Mouse (Mus musculus) midbrain, embryonic 12.5 days (tissue): ENCODE results near the gene Rims3. TPM values are rescaled to one million over a fixed set of nuclear protein-coding genes. Genes with fewer than 3 reads are reported as not detected.
A peak's percentile ranks its signal among the peaks of the same experiment; 100 is the strongest.

ENCODE experiments used
- ATAC-seq: fragments of 200-750 bp; cut with Nextera tagmentation; 2 replicates; pipeline ENCODE4 v1.8.0; 2017; ENCODE audit warnings: low read depth, moderate TSS enrichment, moderate library complexity; ENCODE audit not compliant: low FRiP score
- H3K27ac ChIP-seq: fragments of 300-500 bp; sonication (generic); replicated peaks from 2 replicates; pipeline ENCODE4 v1.5.1; 2016; ENCODE audit warnings: mild to moderate bottlenecking
- H3K27me3 ChIP-seq: fragments of 300-500 bp; sonication (generic); 2 replicates; pipeline ENCODE4 v1.6.1; 2016; ENCODE audit warnings: mild to moderate bottlenecking
- H3K36me3 ChIP-seq: fragments of 300-500 bp; sonication (generic); 2 replicates; pipeline ENCODE4 v1.6.1; 2016
- H3K4me1 ChIP-seq: fragments of 300-500 bp; sonication (generic); 2 replicates; pipeline ENCODE4 v1.6.1; 2016
- H3K4me2 ChIP-seq: fragments of 300-500 bp; sonication (generic); replicated peaks from 2 replicates; pipeline ENCODE4 v1.6.1; 2016; ENCODE audit warnings: mild to moderate bottlenecking, moderate library complexity
- H3K4me3 ChIP-seq: fragments of 300-500 bp; sonication (generic); 2 replicates; pipeline ENCODE4 v1.5.1; 2016; ENCODE audit warnings: mild to moderate bottlenecking
- H3K9ac ChIP-seq: fragments of 300-500 bp; sonication (generic); replicated peaks from 2 replicates; pipeline ENCODE4 v1.6.1; 2016; ENCODE audit warnings: mild to moderate bottlenecking, moderate library complexity
- H3K9me3 ChIP-seq: fragments of 300-500 bp; sonication (generic); 2 replicates; pipeline ENCODE4 v1.6.1; 2016; ENCODE audit warnings: mild to moderate bottlenecking
- WGBS: fragments of 180-500 bp; shearing (Covaris S2); methylation state at CpG from one replicate; pipeline ENCODE4 v1.1.7; 2016; 5-methylcytosine and 5-hydroxymethylcytosine counted together
- polyA plus RNA-seq: library from polyadenylated mRNA; unstranded; fragments of >200 nt; fragmentation: Nextera tagmentation; extraction: Ambion mirVana; gene quantifications from 2 replicates; pipeline ENCODE4 v1.2.1, GENCODE M21; 2016

The Rims3 gene
- polyA plus RNA-seq, 1 experiment from 2014 or later = 6.9 TPM

- under 1% methylated on average over 34 of the region's 53 CpGs for WGBS
- H3K36me3 ChIP-seq = no peaks in the 10 kb centered on the region
These were observed 29.5 kb upstream of the Rims3 start for GRCm38 (mm10) chr4:120825100-120825553.

DNA sequence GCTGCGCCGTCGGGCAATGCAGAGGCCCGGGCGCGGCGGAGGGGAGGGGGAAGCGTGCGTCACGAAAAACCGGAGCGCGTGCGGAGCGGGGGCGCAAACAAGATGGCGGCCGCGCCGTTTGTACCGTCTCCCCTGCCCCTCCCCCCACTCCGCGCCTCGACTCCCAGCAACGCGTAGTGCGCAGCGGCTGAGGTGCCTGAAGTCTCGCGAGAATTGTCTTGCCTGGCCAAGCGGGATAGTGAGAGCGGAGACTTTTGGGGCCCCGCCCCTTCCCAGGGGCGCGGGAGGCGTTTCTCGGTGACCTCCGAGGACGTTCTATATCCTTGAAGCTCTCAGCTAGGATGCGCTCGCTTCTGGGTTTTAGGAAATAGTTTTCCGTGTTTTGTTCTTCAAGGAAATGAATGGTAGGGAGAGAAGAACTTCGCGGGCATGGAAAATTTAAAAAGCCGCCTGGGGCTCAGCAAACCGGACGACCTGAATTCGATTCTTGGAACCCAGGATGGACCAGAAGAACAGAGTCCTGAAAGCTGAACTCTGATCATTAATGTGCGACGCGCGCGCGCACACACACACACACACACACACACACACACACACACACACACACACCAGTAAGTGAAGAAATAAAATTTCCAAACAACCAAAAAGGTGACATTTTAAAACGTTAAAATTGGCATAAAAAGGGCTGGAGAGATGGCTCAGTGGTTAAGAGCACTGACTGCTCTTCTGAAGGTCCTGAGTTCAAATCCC is 28.9 kb upstream of the Rims3 start:
- peak; percentile 96 for ATAC-seq
- H3K9ac ChIP-seq = peak overlapping the region; percentile 99
- under 1% methylated on average over 38 of the region's 55 CpGs for WGBS

More at GRCm38 (mm10) chr4:120825100-120825553, 29.5 kb upstream of the Rims3 start:
- Histone ChIP-seq H3K9me3 (no peaks in the 10 kb centered on the region), H3K27me3 (no peaks in the 10 kb centered on the region), H3K4me1 (peaks cover 17% of the 10 kb centered on the region), H3K27ac (peak overlapping the region; percentile 100), H3K4me2 (peak overlapping the region; percentile 71), H3K4me3 (peak overlapping the region; percentile 81), H3K9ac (peak overlapping the region; percentile 99)
- peak; percentile 96 for ATAC-seq

DNA sequence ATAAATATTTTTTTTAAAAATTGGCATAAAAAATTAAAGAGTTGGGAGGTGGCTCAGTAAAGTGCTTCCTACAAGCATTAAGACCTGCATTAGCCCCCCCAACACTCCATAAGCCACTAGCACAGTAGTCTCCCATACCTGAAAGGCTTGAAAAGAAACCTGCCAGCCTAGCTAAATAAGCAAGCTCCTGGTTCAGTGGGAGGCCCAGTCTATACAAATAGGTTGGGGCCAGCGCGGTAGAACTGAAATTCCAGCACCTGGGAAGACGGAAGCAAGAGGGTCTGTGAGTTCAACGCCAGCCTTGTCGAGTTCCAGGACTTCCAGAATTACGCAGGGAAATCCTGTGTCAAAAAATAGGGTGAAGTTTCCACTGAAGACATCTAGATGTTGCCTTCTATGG is 28.2 kb upstream of the Rims3 start:
- ATAC-seq = no peak
- no peak overlapping the region for H3K9ac ChIP-seq
- WGBS = 93% methylated on average over 6 of the region's 6 CpGs
- no peak overlapping the region; the same call in 1 of the 2 replicates for H3K4me3 ChIP-seq
- peak overlapping the region; percentile 100 for H3K27ac ChIP-seq
- H3K27me3 ChIP-seq = no peaks in the 10 kb centered on the region
- H3K4me2 ChIP-seq = peak overlapping the region; percentile 71; the same call in 1 of the 2 replicates
- no peaks in the 10 kb centered on the region for H3K9me3 ChIP-seq
- no peaks in the 10 kb centered on the region for H3K36me3 ChIP-seq
- H3K4me1 ChIP-seq = peaks cover 17% of the 10 kb centered on the region

More for the DNA sequence above, 28.9 kb upstream of the Rims3 start:
- H3K4me1 ChIP-seq = peaks cover 17% of the 10 kb centered on the region
- peak overlapping the region; percentile 100 for H3K27ac ChIP-seq
- no peaks in the 10 kb centered on the region for H3K9me3 ChIP-seq
- peak overlapping the region; percentile 81 for H3K4me3 ChIP-seq
- no peaks in the 10 kb centered on the region for H3K36me3 ChIP-seq
- no peaks in the 10 kb centered on the region for H3K27me3 ChIP-seq
- peak overlapping the region; percentile 71 for H3K4me2 ChIP-seq

DNA sequence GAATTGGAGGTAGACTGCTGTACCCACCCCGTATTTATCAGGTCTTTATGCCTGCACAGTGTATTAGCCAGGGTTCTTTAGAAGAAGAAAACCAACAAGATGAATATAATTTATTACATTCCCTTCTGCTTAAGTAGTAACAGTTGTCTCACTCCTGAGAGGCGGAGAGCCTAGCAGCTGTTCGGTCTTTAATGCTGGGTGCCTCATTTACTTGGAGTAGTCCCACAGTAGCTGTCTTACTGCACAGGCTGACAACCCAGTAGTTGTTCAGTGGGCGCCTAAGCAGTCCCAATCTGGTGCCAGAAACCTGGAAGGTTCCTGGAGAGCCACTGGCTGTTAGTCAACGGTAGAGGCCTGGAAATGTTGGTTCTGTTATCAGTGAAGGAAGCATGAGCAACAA is 23.8 kb upstream of the Rims3 start:
- 75% methylated on average over 5 of the region's 5 CpGs for WGBS
- H3K4me3 ChIP-seq = no peak overlapping the region
- no peaks in the 10 kb centered on the region for H3K4me1 ChIP-seq
- H3K27me3 ChIP-seq = no peaks in the 10 kb centered on the region
- no peak for ATAC-seq
- no peak overlapping the region for H3K4me2 ChIP-seq
- no peak overlapping the region for H3K9ac ChIP-seq
- no peaks in the 10 kb centered on the region for H3K9me3 ChIP-seq
- H3K36me3 ChIP-seq = no peaks in the 10 kb centered on the region
- H3K27ac ChIP-seq = no peak overlapping the region

DNA sequence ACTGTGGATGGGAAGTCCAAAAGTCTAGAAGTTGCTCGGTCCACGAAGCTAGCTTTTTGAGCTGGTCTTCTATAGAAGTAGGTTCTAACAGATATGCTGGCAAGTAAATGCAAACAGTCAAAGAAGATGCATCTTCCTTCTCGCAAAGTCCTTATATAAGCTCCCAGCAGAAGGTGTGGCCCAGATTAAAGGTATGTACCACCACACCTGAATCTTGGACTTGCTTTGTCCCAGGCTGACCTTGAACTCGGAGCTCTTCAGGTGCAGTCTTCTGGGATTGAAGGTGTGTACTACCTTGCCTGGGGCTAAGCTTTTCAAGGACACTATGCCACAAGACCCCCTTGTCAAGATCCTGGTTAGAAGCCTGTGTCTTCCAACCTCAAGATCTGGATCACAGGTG is 23.1 kb upstream of the Rims3 start, which contains the start of gene Nfyc:
Nfyc (minus strand) TSS at position 101 of the 400 bp plus-strand sequence.
- H3K9ac ChIP-seq = no peak within 1 kb of the TSS
- H3K36me3 ChIP-seq = no peaks in the 10 kb centered on the region
- no peak within 1 kb of the TSS for H3K4me2 ChIP-seq
- H3K27me3 ChIP-seq = no peaks in the 10 kb centered on the region
- no peak within 1 kb of the TSS for H3K27ac ChIP-seq
- 81% methylated on average over 4 of the region's 4 CpGs for WGBS
- no peak for ATAC-seq
- no peaks in the 10 kb centered on the region for H3K4me1 ChIP-seq
- no peak within 1 kb of the TSS for H3K4me3 ChIP-seq
- H3K9me3 ChIP-seq = no peaks in the 10 kb centered on the region

GRCm38 (mm10) chr4:120841342-120841741 is 13.3 kb upstream of the Rims3 start:
- WGBS = 86% methylated on average over 3 of the region's 3 CpGs
- ATAC-seq = no peak
- no peaks in the 10 kb centered on the region for H3K36me3 ChIP-seq
- no peaks in the 10 kb centered on the region for H3K9me3 ChIP-seq
- no peaks in the 10 kb centered on the region for H3K4me1 ChIP-seq
- H3K4me3 ChIP-seq = no peak overlapping the region
- no peak overlapping the region for H3K27ac ChIP-seq
- no peak overlapping the region for H3K4me2 ChIP-seq
- no peak overlapping the region for H3K9ac ChIP-seq
- no peaks in the 10 kb centered on the region for H3K27me3 ChIP-seq

GRCm38 (mm10) chr4:120844423-120845082 is 10.1 kb upstream of the Rims3 start:
- no peak overlapping the region for H3K4me2 ChIP-seq
- H3K27ac ChIP-seq = no peak overlapping the region
- no peaks in the 10 kb centered on the region for H3K4me1 ChIP-seq
- H3K36me3 ChIP-seq = no peaks in the 10 kb centered on the region
- WGBS = 63% methylated on average over 7 of the region's 7 CpGs
- no peaks in the 10 kb centered on the region; the same call in 1 of the 2 replicates for H3K27me3 ChIP-seq
- H3K4me3 ChIP-seq = no peak overlapping the region
- ATAC-seq = no peak
- H3K9ac ChIP-seq = no peak overlapping the region
- no peaks in the 10 kb centered on the region for H3K9me3 ChIP-seq

- H3K4me2 ChIP-seq = no peak overlapping the region
- no peaks in the 10 kb centered on the region for H3K36me3 ChIP-seq
- 81% methylated on average over 4 of the region's 4 CpGs for WGBS
- no peak for ATAC-seq
- peaks cover 4% of the 10 kb centered on the region; the same call in 1 of the 2 replicates for H3K27me3 ChIP-seq
- H3K4me1 ChIP-seq = no peaks in the 10 kb centered on the region
- H3K9me3 ChIP-seq = no peaks in the 10 kb centered on the region
- H3K27ac ChIP-seq = no peak overlapping the region
- no peak overlapping the region for H3K9ac ChIP-seq
- H3K4me3 ChIP-seq = no peak overlapping the region
These were observed 9.5 kb upstream of the Rims3 start for GRCm38 (mm10) chr4:120845098-120845497.

GRCm38 (mm10) chr4:120848909-120849308 is 5.7 kb upstream of the Rims3 start:
- Histone ChIP-seq H3K4me3 (no peak overlapping the region), H3K9ac (no peak overlapping the region), H3K4me1 (no peaks in the 10 kb centered on the region), H3K36me3 (no peaks in the 10 kb centered on the region), H3K9me3 (no peaks in the 10 kb centered on the region), H3K27ac (no peak overlapping the region), H3K27me3 (peaks cover 24% of the 10 kb centered on the region), H3K4me2 (no peak overlapping the region)
- ATAC-seq = no peak
- 78% methylated on average over 6 of the region's 6 CpGs for WGBS

DNA sequence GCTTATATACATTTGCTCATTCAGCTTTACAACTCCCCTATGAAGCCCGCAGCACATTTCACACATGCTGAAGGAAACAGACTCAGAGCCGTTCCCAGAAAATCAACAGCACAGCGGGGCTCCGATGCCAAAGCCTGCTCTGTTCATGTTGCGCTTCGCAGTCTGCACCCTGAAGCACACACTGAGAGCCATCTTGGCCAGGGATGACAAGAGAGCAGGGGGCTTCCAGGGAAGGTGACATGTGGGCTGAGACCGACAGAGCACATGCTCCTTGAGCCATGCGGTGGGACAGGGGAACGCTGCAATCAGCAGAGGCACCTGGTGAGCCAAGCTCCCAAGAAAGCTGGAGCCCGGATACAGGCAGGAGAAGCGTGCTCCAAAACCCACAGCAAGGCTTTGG is 5.2 kb upstream of the Rims3 start:
- Histone ChIP-seq H3K9me3 (no peaks in the 10 kb centered on the region), H3K27ac (no peak overlapping the region), H3K4me1 (no peaks in the 10 kb centered on the region), H3K27me3 (peaks cover 29% of the 10 kb centered on the region), H3K4me2 (no peak overlapping the region), H3K36me3 (no peaks in the 10 kb centered on the region), H3K4me3 (no peak overlapping the region), H3K9ac (no peak overlapping the region)
- WGBS = 72% methylated on average over 11 of the region's 11 CpGs
- ATAC-seq = no peak

DNA sequence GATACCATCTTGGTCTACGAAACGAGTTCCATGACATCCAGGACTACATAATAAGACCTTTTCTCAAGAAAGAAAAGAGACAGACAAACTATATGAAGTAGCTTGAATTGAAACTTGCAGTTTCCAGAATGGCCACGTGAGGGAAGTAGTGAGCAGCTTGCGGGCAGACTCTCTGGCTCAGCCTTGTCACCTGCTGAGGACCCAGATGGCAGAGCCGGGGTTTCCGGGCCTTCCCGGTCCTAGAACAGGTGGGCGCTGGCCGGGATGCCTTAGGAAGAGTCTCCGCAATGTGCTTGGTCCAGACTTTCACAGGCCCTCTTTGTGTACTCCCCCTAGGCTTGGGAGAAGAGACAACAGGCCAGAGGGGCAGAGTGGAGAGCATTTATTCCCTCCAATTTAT is 3.7 kb upstream of the Rims3 start:
- 0 out of 2 replicates have a peak, but pooled peaks have one; percentile 53 for ATAC-seq
- WGBS = 5% methylated on average over 10 of the region's 10 CpGs
- H3K27ac ChIP-seq = no peak overlapping the region

DNA sequence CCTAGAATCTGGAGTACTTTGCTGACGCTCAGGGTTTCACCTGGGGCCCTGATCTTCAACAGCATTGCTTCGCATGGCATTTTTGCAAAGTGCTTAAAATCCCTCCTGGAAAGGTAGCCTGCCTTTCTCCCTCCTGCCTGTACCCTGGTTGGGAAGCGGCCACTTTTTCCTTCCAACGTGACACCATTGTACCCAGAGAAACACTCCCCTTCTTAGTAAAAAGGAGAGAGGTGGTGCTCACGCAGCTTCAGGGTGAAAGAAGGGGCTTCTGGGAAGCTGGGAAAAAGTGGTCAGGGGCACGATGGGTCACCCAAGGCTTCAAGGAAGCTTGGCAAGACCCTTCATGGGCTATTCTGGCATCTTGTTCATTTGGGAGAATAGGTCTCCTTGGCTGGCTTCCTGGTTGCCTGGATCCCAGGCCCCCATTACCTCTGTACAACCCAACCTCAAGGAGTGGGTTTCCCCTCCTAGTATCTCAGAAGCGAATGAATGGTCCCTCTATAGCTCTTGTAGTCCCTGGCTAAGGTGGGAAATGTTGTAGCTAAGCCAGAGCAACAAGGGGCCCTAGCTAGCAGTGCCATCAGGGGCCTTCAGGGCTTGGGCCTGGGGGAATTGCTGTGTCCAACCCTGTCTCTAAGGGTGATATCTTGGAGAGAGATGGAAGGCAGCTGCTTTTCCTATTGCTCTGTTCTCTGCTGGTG is 894 bp downstream of the Rims3 start:
- no peak overlapping the region for H3K27ac ChIP-seq
- H3K36me3 ChIP-seq = no peaks in the 10 kb centered on the region
- no peak for ATAC-seq
- H3K4me3 ChIP-seq = peak overlapping the region; percentile 74
- H3K9ac ChIP-seq = peak overlapping the region; percentile 76
- no peaks in the 10 kb centered on the region for H3K9me3 ChIP-seq
- peaks cover 53% of the 10 kb centered on the region for H3K27me3 ChIP-seq
- peak overlapping the region; percentile 96 for H3K4me2 ChIP-seq
- WGBS = 20% methylated on average over 7 of the region's 7 CpGs
- H3K4me1 ChIP-seq = peaks cover 22% of the 10 kb centered on the region

More for the DNA sequence above, 3.7 kb upstream of the Rims3 start:
- Histone ChIP-seq H3K4me1 (peaks cover 9% of the 10 kb centered on the region), H3K9ac (no peak overlapping the region), H3K27me3 (peaks cover 44% of the 10 kb centered on the region), H3K4me3 (no peak overlapping the region), H3K9me3 (no peaks in the 10 kb centered on the region), H3K4me2 (no peak overlapping the region), H3K36me3 (no peaks in the 10 kb centered on the region)
